Mouse (Mus musculus): Measurements from ENCODE around the gene Mepce.

- TF ChIP-seq CTCF (IDR thresholded peaks at IDR 0.05; ENCODE audit: borderline replicate concordance, control insufficient read depth, extremely low read depth, insufficient read depth, low read length, poor library complexity) (no peak), POLR2A (IDR thresholded peaks at IDR 0.05; ENCODE audit: control insufficient read depth, extremely low read depth, insufficient read depth, low read length, poor library complexity) (no peak)
These were observed 4.1 kb upstream of the Mepce start for GRCm38 (mm10) chr5:137791553-137791952.
